Mouse (Mus musculus) T-cell, adult 2 months (primary cell): ENCODE data around the gene Hypm.

Experiments
- DNase-seq: peaks from one replicate; pipeline ENCODE4 v3.0.0; 2022; ENCODE audit warnings: low spot score

The Hypm gene

GRCm38 (mm10) chrX:9846628-9847027 is at the start of gene Hypm:
Gene Hypm, plus strand, starts transcription at chrX:9846928.
- no peak for DNase-seq

DNA sequence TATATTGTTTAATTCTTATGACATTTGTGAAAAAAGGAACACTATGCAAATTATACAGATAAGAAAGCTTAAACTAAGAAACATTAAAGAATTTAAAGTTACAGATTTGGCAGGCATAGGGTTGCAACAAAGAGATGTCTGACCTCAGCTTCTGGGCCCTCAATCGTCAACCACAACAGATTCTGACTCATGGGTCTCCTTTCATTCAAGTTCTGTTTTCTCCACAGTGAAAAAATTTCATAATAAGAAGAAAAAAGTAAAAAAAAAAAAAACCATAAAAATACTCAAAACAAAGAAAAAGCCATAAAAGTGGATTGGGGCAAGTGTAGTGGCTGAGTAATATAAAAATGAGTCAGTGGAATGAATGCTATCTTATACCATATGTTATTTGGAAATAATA is 36.6 kb upstream of the Hypm start:
- no peak for DNase-seq

DNA sequence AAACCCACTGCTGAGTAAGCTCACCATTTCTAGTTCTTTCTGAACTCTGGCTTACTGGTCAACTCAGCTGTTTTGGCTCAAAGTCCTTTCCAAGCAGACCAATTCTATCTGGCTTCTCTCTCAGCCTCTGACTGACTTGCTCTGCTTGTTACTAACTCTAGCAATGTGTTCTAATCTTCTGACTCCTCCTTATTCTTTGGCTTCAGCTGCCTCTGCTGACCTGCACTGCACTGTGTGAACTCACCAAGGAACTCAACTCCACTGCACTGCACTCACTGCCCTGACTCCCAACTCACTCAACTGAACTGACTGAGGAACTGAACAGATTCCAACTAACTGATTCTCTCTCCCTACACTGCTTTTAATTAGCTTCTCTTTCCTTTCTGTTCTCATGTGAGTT is 34.3 kb upstream of the Hypm start:
- no peak for DNase-seq

DNA sequence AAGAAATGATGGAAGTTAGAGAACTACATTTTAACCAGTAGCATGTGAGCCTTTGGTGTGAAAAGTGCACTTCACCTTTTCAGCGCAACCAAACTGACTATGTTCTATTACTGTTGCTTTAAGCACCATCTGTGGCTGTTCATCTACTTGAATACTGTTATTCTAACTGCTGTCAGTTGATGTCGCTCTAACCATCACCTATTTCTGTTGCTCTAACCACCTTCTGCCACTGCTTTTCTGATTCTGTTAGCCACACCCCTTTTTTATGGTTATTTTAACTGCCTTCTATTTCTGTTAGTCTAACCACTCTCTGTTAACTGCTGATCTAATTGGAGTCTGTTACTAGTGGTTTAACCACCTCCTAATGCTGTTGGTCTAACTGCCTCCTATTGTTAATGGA is 11.9 kb upstream of the Hypm start:
- no peak for DNase-seq

- DNase-seq = no peak
Measured at GRCm38 (mm10) chrX:9849403-9849802, 2.7 kb downstream of the Hypm start, which contains the start of gene H2al3. Gene H2al3, plus strand, starts transcription at chrX:9849703.

- DNase-seq = no peak
Measured at GRCm38 (mm10) chrX:9861859-9862258, 15.1 kb downstream of the Hypm start.

DNA sequence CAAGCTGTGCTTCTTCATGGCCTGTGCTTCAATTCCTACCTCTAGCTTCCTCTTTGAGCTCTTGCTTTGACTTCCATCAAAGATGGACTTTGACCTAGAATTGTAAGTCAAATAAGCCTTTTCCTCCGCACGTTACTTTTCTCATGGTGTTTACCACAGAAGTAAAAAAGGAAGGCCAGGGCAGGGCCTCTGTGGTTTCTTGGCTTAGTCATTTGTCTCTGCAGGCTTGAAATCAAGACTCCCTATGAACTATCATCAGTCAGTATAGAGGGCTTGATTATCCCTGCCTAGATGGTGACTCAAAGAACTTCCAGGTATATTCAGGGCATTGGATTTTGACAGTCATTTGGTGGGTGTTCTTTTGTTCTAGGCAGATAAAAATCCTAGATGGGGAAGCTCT is 28.8 kb downstream of the Hypm start:
- no peak for DNase-seq

DNA sequence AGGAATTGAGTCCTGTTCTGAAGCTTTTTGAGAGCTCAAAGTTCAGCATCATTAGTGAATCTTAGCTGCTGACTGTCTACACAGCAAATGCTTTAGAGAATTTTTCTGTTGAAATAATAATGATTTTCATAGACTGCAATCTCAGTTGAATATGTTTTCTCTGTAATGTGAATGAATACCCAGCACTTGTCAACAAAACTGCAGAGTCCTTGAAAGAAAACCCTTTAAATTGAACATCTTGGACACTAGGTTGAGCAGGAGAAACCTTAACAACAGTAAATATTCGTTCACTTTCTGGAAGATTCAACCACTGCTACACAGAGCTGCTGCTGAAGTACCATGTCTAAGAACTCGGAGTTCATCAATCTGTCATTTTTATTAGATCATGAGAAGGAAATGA is 38.6 kb downstream of the Hypm start, which contains the start of gene Sytl5:
TSS of gene Sytl5 (plus strand) at position 301 of the 400 bp plus-strand sequence.
- no peak for DNase-seq
